Mouse (Mus musculus): ENCODE measurements around the gene Hook2.

Hook2 gene

DNA sequence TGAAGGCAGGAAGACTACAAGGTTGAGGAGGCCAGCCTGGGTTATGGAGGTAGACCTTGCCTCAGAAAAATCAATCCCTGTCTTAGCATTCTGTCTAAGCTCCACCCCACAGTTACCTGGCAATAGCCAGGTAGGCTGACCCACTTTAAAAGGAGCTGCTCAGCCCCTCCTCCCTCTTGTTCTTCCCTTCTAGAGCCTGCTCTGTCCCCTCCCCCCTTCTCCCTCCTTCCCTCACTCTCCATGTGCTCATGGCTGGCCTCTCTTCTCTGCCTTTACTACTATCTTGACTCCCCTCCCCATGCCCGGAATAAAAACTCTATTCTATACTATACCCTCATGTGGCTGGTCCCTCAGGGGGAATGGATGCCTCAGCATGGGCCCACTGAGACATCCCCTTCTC lies 43.5 kb downstream of the Hook2 start:
- no peak for DNase-seq

DNA sequence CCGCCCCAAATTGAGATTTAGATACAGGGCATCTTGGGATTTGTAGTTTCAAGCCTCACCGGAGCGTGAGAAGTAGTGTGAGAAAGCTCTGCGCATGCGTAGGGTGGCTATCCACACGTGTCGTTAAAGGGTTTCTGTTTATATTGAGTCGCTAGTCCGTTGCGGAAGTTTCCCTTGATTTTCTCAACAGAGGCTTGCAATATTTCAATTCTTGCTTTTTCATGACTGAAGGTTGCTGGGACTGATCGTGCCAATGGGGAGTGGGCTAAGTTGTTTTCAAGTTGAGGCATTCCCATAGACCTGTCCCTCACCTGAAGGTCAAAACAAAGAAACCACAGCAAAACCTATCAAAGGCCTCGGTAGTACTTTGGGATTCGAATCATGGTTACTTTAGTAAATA lies 44.4 kb downstream of the Hook2 start:
- DNase-seq, result peak; percentile 70

DNA sequence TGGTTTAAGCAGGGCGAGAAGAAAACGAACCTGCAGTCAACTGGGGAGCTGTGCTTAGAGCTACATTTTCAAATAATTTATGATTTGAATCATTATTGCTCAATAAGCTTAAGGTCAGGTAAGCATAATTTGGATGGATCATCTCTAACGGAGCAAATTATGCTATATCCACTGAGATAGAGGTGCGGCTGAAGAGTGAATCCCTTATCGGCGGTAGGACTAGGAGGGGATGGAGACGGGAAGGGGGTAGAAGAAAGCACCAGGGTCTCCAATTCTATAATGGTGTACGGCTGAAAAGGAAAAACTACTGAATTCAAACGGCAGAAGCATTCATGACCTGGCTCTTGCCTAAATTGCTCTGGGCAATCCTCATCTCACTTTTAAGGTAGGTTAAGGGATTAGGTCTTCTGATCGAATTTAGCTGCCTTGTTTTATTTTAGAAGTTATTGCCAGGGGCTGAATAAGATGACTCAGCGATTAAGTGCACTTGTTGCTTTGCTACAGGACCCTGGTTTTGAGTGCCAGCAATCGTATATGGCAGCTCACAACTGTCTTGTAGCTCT lies 44.8 kb downstream of the Hook2 start:
- DNase-seq, result no peak

DNA sequence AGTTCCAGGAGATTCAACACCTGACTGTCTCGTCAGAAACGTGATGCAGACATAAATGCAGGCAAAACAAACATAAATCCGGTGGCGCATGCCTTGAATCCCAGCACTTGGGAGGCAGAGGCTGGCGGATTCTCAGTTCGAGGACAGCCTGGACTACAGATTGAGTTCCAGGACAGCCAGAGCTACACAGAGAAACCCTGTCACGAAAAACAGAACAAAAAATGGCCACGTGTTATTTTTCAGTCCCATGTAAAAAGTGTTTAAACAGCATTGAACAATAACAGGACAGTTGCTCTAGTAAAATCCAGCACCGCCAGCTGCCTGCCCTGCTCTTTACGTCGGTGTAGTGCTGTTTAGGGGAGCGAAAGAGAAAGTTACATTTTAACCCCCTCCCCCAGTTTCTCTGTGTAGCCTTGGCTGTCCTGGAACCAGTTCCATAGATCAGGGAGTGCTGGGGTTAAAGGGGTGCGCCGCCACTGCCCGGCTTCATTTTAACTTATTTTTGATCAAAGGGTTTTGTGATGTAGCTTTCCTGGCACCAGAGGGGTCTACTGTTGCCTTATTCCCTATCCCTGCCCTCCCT lies 45.4 kb downstream of the Hook2 start:
- no peak for DNase-seq

DNA sequence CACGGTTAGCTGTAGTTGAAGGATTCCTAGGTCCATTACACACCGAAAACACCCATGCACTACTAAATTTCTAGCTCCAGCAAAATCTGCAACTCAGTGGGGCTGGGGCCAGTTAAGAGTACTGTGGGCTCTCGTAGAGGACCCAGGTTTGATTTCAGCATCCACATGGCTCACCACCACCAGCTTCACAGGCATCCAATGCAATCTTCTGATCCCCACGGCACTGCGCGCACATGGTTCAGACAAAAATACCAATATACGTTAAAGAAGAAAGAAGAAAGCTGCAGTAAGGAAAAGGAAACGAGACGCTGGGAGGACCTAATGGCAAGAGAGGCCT lies 45.9 kb downstream of the Hook2 start:
- no peak for DNase-seq

DNA sequence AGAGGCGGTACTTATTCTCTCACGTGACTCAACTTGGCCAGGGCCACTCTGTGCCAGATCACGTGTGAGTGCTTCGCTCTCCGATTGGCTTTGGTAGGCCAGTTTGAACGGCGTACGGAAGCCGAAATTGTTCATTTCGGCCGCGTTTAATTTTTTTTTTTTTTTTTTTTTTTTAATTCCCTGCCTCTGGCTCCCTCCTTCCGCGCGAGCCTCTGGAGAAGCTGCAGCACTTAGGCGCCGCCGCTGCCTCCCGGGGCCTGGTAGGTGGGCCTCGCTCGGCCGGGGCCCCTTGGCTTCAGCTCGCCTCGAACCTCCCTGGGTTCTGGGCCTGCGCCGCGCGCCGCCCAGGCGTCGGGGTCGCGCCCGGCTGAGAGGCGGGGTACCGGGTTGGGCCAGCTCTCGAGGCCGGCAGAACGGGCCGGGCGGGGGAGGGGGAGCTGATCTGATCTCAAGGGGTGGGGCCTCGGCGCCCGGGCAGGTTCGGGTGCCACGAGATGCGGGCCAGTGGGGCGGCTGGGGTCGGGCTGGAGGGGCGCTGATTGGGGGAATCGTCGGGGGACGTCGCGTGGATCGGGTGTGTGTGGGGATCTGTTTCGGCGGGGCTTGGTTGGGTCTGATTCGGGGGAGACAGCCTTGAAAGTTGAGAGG lies 46.4 kb downstream of the Hook2 start, which contains the start of gene Tnpo2:
Gene Tnpo2 (plus strand): TSS at position 198 of the 648 bp plus-strand sequence.
- peak; percentile 94 for DNase-seq

DNA sequence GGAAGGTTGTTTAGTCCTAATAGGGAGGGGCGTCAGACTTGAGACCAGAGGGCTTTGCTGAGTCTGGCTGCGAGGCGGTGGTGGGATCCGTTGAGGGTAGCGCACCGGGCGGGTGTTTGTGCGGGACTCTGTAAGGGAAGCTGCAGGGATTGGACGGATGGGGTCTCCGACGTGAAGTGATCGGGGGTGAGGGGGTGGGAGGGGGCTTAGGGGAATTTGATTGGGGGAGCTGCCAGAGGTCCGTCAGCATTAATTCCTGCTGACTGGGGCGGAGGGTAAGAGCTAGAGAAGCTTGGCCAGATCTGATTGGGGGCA lies 46.9 kb downstream of the Hook2 start:
- DNase-seq, result no peak

DNA sequence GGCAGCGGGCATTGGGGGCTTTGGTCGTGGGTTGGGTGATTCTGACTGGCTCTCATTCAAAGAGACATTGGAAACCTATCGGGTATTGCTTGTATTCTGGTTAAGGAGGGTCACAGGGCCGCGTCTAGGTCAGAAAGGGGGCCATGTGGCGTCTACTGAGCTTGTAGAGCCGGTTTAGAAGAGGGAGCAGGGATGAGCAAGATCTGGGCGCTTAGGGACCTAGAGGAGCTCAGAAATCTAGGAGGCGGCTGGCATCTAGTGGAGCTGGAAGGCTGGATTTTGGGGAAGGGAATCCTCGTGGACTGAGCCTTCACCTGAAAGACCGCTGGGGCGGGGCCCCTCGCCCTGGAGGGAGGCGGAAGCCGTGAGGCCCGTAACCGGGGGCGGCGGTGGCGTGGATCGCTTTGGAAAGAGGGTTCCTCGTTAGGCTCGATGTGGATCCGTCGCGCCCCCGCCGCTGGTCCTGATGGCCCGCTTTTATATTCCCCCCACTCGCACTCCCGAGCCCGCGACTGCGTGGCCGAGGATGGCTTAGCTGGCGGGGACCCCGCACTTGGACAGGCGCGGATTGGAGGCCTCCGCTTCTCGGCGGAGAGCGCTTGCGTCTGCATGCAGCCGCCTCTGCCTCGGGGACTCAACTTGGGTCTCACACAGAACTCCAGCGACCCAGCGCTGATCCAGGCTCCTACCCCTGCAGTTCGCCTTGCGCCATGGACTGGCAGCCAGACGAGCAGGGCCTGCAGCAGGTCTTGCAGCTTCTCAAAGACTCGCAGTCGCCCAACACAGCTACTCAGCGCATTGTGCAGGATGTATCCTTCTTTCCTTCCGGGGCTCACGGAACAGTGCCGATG lies 47.5 kb downstream of the Hook2 start:
- peak; percentile 56 for DNase-seq

DNA sequence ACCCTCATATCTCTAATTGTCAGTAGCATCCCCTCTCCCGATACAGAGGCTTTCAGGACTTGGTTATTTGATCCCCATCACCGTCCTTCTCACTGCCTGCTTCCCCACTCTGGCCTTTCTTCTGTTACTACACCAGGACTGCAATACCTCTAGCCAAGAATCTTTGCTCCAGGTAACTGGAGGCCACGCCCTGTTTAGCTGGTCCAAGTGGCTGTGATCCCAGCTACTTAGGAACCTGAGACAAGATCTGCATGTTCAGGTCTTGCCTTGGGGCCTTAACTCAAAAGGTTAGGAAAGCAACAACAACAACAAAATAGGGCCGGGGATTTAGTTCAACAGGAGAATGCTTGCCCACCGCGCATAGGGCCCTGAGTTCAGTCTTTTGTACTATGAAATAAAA lies 53.2 kb downstream of the Hook2 start:
- DNase-seq, result no peak
